In the genomic region with DNA sequence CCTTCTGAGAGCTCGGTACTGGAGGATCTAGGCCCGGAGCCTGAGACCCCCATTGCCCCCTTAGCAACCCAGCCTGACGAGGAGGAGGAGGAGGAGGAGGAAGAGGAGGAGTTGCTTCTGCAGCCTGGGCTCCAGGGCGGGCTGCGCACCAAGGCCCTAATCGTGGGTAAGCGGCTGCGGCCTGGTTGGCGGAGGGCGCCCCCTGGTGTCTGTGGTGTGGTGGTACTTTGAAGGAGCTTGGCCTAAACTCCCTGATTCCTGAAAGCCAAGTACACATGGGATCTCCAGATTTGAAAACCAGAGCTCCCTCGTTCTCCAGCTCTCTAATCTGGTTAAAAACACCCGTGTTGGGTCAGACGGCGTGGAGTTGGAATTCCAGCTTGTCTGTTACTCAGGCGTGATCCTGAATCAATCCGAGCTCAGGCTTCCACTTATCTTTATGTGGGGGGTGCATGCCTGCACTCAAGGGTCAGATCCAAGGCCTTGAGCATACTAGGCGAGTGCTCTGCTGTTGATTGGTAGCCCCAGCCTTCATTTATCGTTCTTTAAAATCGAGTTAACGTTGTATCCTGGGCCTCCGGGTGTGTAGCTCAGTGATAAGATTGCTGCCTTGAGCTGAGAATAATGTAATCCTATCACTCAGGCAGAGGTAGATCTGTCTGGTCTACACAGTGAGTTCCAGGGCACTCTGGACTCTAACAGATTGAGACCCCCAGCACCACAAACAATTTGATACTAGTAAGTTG, we compare ENCODE assay signal across 8 mouse cellular contexts. TPM values are rescaled to one million over a fixed set of nuclear protein-coding genes. Genes with fewer than 3 reads are reported as not detected.
DNase-seq lines count a peak whose midpoint lies in the region; ATAC-seq lines count a peak whose summit lies in the region.

No protein-coding gene starts in this region.

- H3K27me3 ChIP-seq in hindbrain, embryonic 15.5 days, result no peaks in the 10 kb centered on the region
- no peaks in the 10 kb centered on the region for H3K27me3 ChIP-seq in megakaryocyte, embryonic 14.5 days (replicated peaks)

- 31% methylated on average over 21 of the region's 21 CpGs for WGBS in hindbrain, embryonic 15.5 days

- 0 out of 2 replicates have a peak, but pooled peaks cover 2% of the 10 kb centered on the region for H3K9me3 ChIP-seq in hindbrain, embryonic 15.5 days
- H3K9me3 ChIP-seq in megakaryocyte, embryonic 14.5 days, result no peaks in the 10 kb centered on the region

- H3K4me1 ChIP-seq in hindbrain, embryonic 15.5 days (replicated peaks), result peaks cover 50% of the 10 kb centered on the region
- H3K4me1 ChIP-seq in megakaryocyte, embryonic 14.5 days, result peaks cover 58% of the 10 kb centered on the region

- 0 out of 2 replicates have a peak overlapping the region, but pooled peaks have one; percentile 20 for H3K27ac ChIP-seq in hindbrain, embryonic 15.5 days (replicated peaks)

- H3K4me3 ChIP-seq in hindbrain, embryonic 15.5 days, result peak overlapping the region; percentile 1; the same call in 1 of the 2 replicates
- peak overlapping the region; percentile 86 for H3K4me3 ChIP-seq in megakaryocyte, embryonic 14.5 days (replicated peaks)

- no peak overlapping the region for H3K9ac ChIP-seq in hindbrain, embryonic 15.5 days

- no peak for ATAC-seq in hindbrain, embryonic 15.5 days (ENCODE audit: low FRiP score, low read depth)

- peaks cover 24% of the 10 kb centered on the region for H3K36me3 ChIP-seq in hindbrain, embryonic 15.5 days
- peaks cover 56% of the 10 kb centered on the region for H3K36me3 ChIP-seq in megakaryocyte, embryonic 14.5 days (replicated peaks; ENCODE audit: low read length)

- DNase-seq in R1 (ENCODE audit: low read depth, low spot score), result peak; percentile 81
- DNase-seq in cerebellum, postnatal 25 days, result peak; percentile 95
- DNase-seq in frontal cortex, postnatal 36 days (ENCODE audit: low spot score in 2 of 2), result peak; percentile 82 to 89
- DNase-seq in left cerebral cortex, adult 8-10 months (ENCODE audit: low spot score in 2 of 2), result peak; percentile 58 to 75
- DNase-seq in right cerebral cortex, postnatal 10 days (ENCODE audit: low spot score in 2 of 2), result peak; percentile 83 to 91
- DNase-seq in urinary bladder, postnatal 10 days (ENCODE audit: low spot score), result peak; percentile 66

- H3K4me2 ChIP-seq in hindbrain, embryonic 15.5 days, result peak overlapping the region; percentile 27

RNA-seq across cellular contexts. Expression of gene Dhx16, which starts 5.7 kb away (rescaled TPM):
- 30.8 and 32.4 TPM in 2 replicates for polyA plus RNA-seq in hindbrain, embryonic 15.5 days (2015; fragmentation: Nextera tagmentation; extraction: Ambion mirVana)
- total RNA-seq in left cerebral cortex, adult 8-10 months (2022), result 10 to 100 TPM; 28.1 to 30.6 (median 29.0) TPM
- 23.2 and 32.1 TPM in 2 replicates for polyA plus RNA-seq in megakaryocyte, embryonic 14.5 days (2012; ENCODE audit: insufficient read depth, low replicate concordance)

RNA-seq across cellular contexts. Expression of gene Ppp1r18, which starts 8.6 kb away (rescaled TPM):
- 21.1 and 24.7 TPM in 2 replicates for polyA plus RNA-seq in hindbrain, embryonic 15.5 days (2015; fragmentation: Nextera tagmentation; extraction: Ambion mirVana)
- 10 to 100 TPM in 2 of 4 experiments, 1 to 10 TPM in 2; 9.1 to 15.0 (median 10.9) TPM for total RNA-seq in left cerebral cortex, adult 8-10 months (2022)
- 153 and 168 TPM in 2 replicates for polyA plus RNA-seq in megakaryocyte, embryonic 14.5 days (2012; ENCODE audit: insufficient read depth, low replicate concordance)

RNA-seq across cellular contexts. Expression of gene Nrm, which starts 12.8 kb away (rescaled TPM):
- polyA plus RNA-seq in hindbrain, embryonic 15.5 days (2015; fragmentation: Nextera tagmentation; extraction: Ambion mirVana), result 22.1 and 22.6 TPM in 2 replicates
- 1 to 10 TPM; 2.6 to 3.4 (median 3.0) TPM for total RNA-seq in left cerebral cortex, adult 8-10 months (2022)
- 5.6 TPM in 1 of 2 replicates, not detected in the other for polyA plus RNA-seq in megakaryocyte, embryonic 14.5 days (2012; ENCODE audit: insufficient read depth, low replicate concordance)

RNA-seq across cellular contexts. Expression of gene 2310061I04Rik, which starts 23.3 kb away (rescaled TPM):
- 63.7 and 68.6 TPM in 2 replicates for polyA plus RNA-seq in hindbrain, embryonic 15.5 days (2015; fragmentation: Nextera tagmentation; extraction: Ambion mirVana)
- total RNA-seq in left cerebral cortex, adult 8-10 months (2022), result 10 to 100 TPM; 40.3 to 63.3 (median 51.9) TPM
- polyA plus RNA-seq in megakaryocyte, embryonic 14.5 days (2012; ENCODE audit: insufficient read depth, low replicate concordance), result 101 and 470 TPM in 2 replicates

RNA-seq across cellular contexts. Expression of gene Mdc1, which starts 32.6 kb away (rescaled TPM):
- polyA plus RNA-seq in hindbrain, embryonic 15.5 days (2015; fragmentation: Nextera tagmentation; extraction: Ambion mirVana), result 10.0 and 10.5 TPM in 2 replicates
- 10 to 100 TPM; 13.8 to 21.2 (median 18.2) TPM for total RNA-seq in left cerebral cortex, adult 8-10 months (2022)
- polyA plus RNA-seq in megakaryocyte, embryonic 14.5 days (2012; ENCODE audit: insufficient read depth, low replicate concordance), result 1.2 and 2.3 TPM in 2 replicates
